Mouse (Mus musculus) lung, postnatal 0 days (tissue): ENCODE data around the gene Eddm3b.

Source experiments
- CTCF ChIP-seq: IDR thresholded peaks from 2 replicates; pipeline ENCODE4 v1.5.1; 2016; ENCODE audit warnings: antibody characterized with exemption, mild to moderate bottlenecking
- EP300 ChIP-seq: IDR thresholded peaks from 2 replicates; pipeline ENCODE4 v1.6.1; 2016; ENCODE audit warnings: antibody characterized with exemption, mild to moderate bottlenecking, control low read depth

DNA sequence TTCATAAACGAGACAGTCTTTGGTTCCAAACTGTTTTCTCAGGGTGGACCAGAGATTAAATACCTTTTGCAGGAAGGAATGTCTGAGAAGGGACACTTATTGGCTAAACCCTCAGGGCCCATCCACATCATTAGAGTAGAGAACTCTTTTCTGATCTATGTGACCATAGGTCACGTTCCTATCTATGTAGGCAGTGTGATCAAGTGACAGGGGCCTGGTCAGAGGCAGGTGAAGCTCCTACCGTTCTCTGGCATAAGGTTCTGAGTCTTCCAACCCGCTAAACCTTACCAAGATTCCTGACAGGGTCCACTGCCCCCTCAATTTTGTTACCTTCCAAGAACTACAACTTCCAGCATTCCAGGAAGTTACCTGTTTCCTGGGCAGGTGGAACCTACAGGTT lies 27.9 kb downstream of the Eddm3b start:
- no peak for TF ChIP-seq CTCF
- TF ChIP-seq EP300: no peak
